Mouse (Mus musculus): ENCODE results near the gene Mybph.

GRCm38 (mm10) chr1:134231681-134232080 is 38.4 kb downstream of the Mybph start:
- no peak for TF ChIP-seq CTCF (IDR thresholded peaks at IDR 0.05; ENCODE audit: low read depth)
- no peak for TF ChIP-seq EP300 (IDR thresholded peaks at IDR 0.05; ENCODE audit: low read depth)

All from liver, postnatal 0 days (tissue).